Mouse (Mus musculus) liver, embryonic 16.5 days (tissue): ENCODE results near the gene Myo3b. TPM values are rescaled to one million over a fixed set of nuclear protein-coding genes. Genes with fewer than 3 reads are reported as not detected.
"Not testable (repeated sequence)": the region's sequence is repeated elsewhere in the genome, so short reads cannot be mapped to it uniquely, and the experiment has no call there.

Experiments used
- ATAC-seq: fragments of 200-750 bp; cut with Nextera tagmentation; 2 replicates; pipeline ENCODE4 v1.8.0; 2017; ENCODE audit warnings: low read depth, mild to moderate bottlenecking, moderate number of reproducible peaks, moderate library complexity
- H3K27ac ChIP-seq: fragments of 300-500 bp; sonication (generic); 2 replicates; pipeline ENCODE4 v1.5.1; 2014; ENCODE audit warnings: mild to moderate bottlenecking, low read length
- H3K27me3 ChIP-seq: fragments of 300-500 bp; sonication (generic); 2 replicates; pipeline ENCODE4 v1.6.1; 2014; ENCODE audit warnings: low read depth, low read length, mixed read lengths; ENCODE audit not compliant: control insufficient read depth, insufficient read depth
- H3K36me3 ChIP-seq: fragments of 300-500 bp; sonication (generic); 2 replicates; pipeline ENCODE4 v1.6.1; 2014; ENCODE audit warnings: mild to moderate bottlenecking; ENCODE audit not compliant: control insufficient read depth, insufficient read depth
- H3K4me1 ChIP-seq: fragments of 300-500 bp; sonication (generic); 2 replicates; pipeline ENCODE4 v1.6.1; 2014; ENCODE audit warnings: low read depth, low read length, mixed read lengths; ENCODE audit not compliant: control insufficient read depth
- H3K4me2 ChIP-seq: fragments of 300-500 bp; sonication (generic); 2 replicates; pipeline ENCODE4 v1.6.1; 2014; ENCODE audit warnings: low read depth, low read length, mixed read lengths
- H3K4me3 ChIP-seq: fragments of 300-500 bp; sonication (generic); 2 replicates; pipeline ENCODE4 v1.5.1; 2014; ENCODE audit warnings: low read depth, mild to moderate bottlenecking, low read length
- H3K9ac ChIP-seq: fragments of 300-500 bp; sonication (generic); 2 replicates; pipeline ENCODE4 v1.6.1; 2014; ENCODE audit warnings: low read depth, low read length
- H3K9me3 ChIP-seq: fragments of 300-500 bp; sonication (generic); replicated peaks from 2 replicates; pipeline ENCODE4 v1.6.1; 2016; ENCODE audit warnings: low read length; ENCODE audit not compliant: control insufficient read depth
- WGBS: fragments of 180-500 bp; shearing (Covaris S2); extraction: QIAGEN DNeasy Blood & Tissue Kit; methylation state at CpG from one replicate; pipeline ENCODE4 v1.1.7; 2014; ENCODE audit not compliant: insufficient replicate concordance; 5-methylcytosine and 5-hydroxymethylcytosine counted together
- polyA plus RNA-seq: library from polyadenylated mRNA; unstranded; fragments of >200 nt; fragmentation: Nextera tagmentation; extraction: Ambion mirVana; gene quantifications from 2 replicates; pipeline ENCODE4 v1.2.1, GENCODE M21; 2015

Myo3b gene
- polyA plus RNA-seq: not detected in 2 replicates

GRCm38 (mm10) chr2:70038752-70039151 is at the start of gene Myo3b:
Gene Myo3b (plus strand): TSS chr2:70039126.
- Histone ChIP-seq H3K36me3 (no peaks in the 10 kb centered on the region), H3K9ac (no peak within 1 kb of the TSS), H3K4me2 (no peak within 1 kb of the TSS), H3K4me1 (no peaks in the 10 kb centered on the region), H3K27ac (no peak within 1 kb of the TSS), H3K9me3 (no peaks in the 10 kb centered on the region), H3K4me3 (no peak within 1 kb of the TSS), H3K27me3 (no peaks in the 10 kb centered on the region)
- no peak for ATAC-seq
- WGBS: 45% methylated on average over 7 of the region's 7 CpGs

GRCm38 (mm10) chr2:69989224-69989623 is 49.7 kb upstream of the Myo3b start:
- H3K4me2 ChIP-seq: no peak overlapping the region
- ATAC-seq: no peak
- H3K9me3 ChIP-seq: no peaks in the 10 kb centered on the region
- H3K4me3 ChIP-seq: no peak overlapping the region
- peaks cover 8% of the 10 kb centered on the region for H3K36me3 ChIP-seq
- WGBS: 87% methylated on average over 6 of the region's 6 CpGs
- H3K4me1 ChIP-seq: no peaks in the 10 kb centered on the region
- no peak overlapping the region for H3K9ac ChIP-seq
- no peak overlapping the region for H3K27ac ChIP-seq
- no peaks in the 10 kb centered on the region for H3K27me3 ChIP-seq

DNA sequence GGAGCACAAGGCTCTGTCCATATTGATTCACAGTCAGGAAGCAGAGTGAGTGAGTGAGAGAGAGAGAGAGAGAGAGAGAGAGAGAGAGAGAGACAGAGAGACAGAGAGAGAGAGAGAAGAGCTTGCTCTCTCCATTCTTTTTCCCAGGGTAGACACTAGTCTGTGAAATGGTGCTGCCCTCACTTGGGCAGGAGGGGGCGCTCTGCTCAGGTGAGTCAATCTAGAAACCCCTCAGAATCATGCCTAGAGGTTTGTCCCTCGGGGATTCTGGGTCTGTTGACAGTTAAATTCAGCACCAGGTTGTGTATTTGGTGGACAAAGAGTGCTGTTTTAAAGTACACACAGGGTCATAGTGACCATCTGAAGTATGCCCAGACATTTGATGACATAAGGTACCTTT is 48.3 kb upstream of the Myo3b start:
- H3K4me3 ChIP-seq: no peak overlapping the region
- no peak overlapping the region for H3K9ac ChIP-seq
- H3K27me3 ChIP-seq: no peaks in the 10 kb centered on the region
- no peaks in the 10 kb centered on the region for H3K4me1 ChIP-seq
- H3K4me2 ChIP-seq: no peak overlapping the region
- no peak overlapping the region for H3K27ac ChIP-seq
- H3K36me3 ChIP-seq: peaks cover 8% of the 10 kb centered on the region
- ATAC-seq: peak; percentile 30; the same call in 1 of the 2 replicates
- 51% methylated on average over 2 of the region's 2 CpGs for WGBS
- H3K9me3 ChIP-seq: no peaks in the 10 kb centered on the region

DNA sequence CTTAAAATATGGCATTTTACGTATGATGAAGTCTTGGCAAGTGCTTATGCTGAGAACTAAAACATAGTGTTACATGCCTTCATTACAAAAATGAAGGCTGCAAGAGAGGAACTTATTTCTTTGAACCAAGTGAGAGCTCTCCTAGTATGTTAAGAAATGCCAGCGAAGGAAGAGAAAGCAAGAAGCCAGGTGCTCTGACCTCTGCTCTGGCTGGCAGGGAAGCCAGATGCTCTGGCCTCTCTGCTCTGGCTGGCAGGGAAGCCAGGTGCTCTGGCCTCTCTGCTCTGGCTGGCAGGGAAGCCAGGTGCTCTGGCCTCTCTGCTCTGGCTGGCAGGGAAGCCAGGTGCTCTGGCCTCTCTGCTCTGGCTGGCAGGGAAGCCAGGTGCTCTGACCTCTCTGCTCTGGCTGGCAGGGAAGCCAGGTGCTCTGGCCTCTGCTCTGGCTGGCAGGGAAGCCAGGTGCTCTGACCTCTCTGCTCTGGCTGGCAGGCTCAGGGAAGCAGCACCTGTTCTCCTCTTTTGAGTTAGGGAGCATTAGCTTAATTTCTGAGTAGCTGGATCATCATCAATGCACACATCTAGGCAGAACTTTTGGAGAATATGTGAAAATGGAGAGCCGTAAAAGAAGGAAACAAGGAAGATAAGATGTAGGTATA is 44.7 kb upstream of the Myo3b start:
- 80% methylated on average over 3 of the region's 3 CpGs for WGBS
- ATAC-seq, H3K36me3 ChIP-seq: not testable (repeated sequence)

GRCm38 (mm10) chr2:69994779-69995178 is 44.1 kb upstream of the Myo3b start:
- WGBS: 50% methylated on average over 2 of the region's 2 CpGs
- no peak overlapping the region for H3K4me3 ChIP-seq
- peak overlapping the region; percentile 35; the same call in 1 of the 2 replicates for H3K27ac ChIP-seq
- H3K27me3 ChIP-seq: no peaks in the 10 kb centered on the region
- peaks cover 2% of the 10 kb centered on the region; the same call in 1 of the 2 replicates for H3K36me3 ChIP-seq
- H3K4me1 ChIP-seq: peaks cover 13% of the 10 kb centered on the region
- H3K9me3 ChIP-seq: no peaks in the 10 kb centered on the region
- no peak overlapping the region for H3K9ac ChIP-seq
- no peak overlapping the region for H3K4me2 ChIP-seq
- ATAC-seq: no peak

More for the DNA sequence above, 44.7 kb upstream of the Myo3b start:
- H3K4me1 ChIP-seq: peaks cover 13% of the 10 kb centered on the region
- not testable (repeated sequence) for H3K9ac ChIP-seq, H3K4me2 ChIP-seq, H3K27me3 ChIP-seq, H3K4me3 ChIP-seq, H3K9me3 ChIP-seq
- peak overlapping the region; percentile 35; the same call in 1 of the 2 replicates for H3K27ac ChIP-seq

DNA sequence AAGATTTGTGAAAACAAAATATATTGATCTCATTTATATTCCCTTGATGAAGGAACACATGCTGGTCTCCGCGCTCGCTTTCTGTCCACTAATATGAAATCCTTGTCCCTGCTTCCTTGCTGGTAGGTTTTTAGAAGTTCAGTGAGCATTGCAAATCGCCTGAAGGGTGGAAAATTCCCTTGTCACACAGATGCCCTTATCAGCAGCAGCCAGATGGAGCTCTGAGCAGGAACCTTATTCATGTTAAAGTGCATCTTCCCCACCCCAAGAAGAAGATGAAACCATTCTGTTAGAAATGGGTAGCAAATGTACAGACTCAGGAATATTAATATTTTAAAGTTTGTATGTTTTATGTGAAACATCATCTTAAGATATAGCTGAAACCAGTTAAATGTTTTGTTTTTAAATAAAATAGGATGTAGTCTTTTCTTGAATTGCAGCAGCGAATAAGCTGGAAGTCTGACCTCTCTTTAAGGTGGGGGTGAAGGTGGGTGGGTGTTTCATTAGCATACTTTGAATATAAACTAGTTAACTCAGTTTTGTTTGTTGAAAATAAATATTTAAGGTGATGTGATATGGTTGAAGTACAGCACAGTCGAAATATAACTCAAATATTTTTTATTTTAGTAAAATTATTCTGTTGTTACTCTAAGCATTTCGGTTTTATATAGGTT is 39.7 kb upstream of the Myo3b start:
- peaks cover 14% of the 10 kb centered on the region for H3K4me1 ChIP-seq
- H3K4me2 ChIP-seq: peak overlapping the region; percentile 54; the same call in 1 of the 2 replicates

DNA sequence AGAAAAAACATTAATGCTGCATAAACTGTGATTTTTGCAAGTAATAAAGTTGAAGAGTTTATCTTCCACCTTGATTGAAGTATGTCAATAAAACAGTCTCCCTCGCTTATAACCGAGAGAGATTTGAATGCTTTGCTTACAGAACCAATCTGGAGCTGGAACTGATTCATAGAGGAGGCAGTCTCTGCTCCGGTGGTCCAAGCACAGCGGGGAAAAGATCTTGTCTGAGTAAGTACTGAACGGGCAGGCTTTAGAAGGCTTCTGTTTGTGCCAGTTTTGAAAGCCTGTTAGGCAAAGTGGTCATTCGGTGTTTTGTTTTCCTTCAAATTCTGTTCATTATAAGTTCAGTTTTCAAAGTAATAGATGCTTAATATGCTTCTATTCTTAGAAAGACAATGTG is 38.6 kb upstream of the Myo3b start:
- Histone ChIP-seq H3K9me3 (no peaks in the 10 kb centered on the region), H3K27ac (peak overlapping the region; percentile 48; the same call in 1 of the 2 replicates), H3K27me3 (no peaks in the 10 kb centered on the region), H3K4me3 (no peak overlapping the region), H3K4me2 (no peak overlapping the region; the same call in 1 of the 2 replicates), H3K4me1 (peaks cover 14% of the 10 kb centered on the region), H3K36me3 (peaks cover 9% of the 10 kb centered on the region), H3K9ac (no peak overlapping the region)
- 87% methylated on average over 6 of the region's 6 CpGs for WGBS
- ATAC-seq: no peak

More for the DNA sequence above, 39.7 kb upstream of the Myo3b start:
- H3K4me3 ChIP-seq: no peak overlapping the region
- H3K27me3 ChIP-seq: no peaks in the 10 kb centered on the region
- H3K9ac ChIP-seq: no peak overlapping the region
- H3K9me3 ChIP-seq: no peaks in the 10 kb centered on the region
- peak overlapping the region; percentile 76 for H3K27ac ChIP-seq
- peak; percentile 98 for ATAC-seq
- H3K36me3 ChIP-seq: peaks cover 6% of the 10 kb centered on the region
- 60% methylated on average over 7 of the region's 7 CpGs for WGBS

- Histone ChIP-seq H3K4me3 (no peak overlapping the region), H3K9ac (no peak overlapping the region), H3K9me3 (no peaks in the 10 kb centered on the region), H3K4me1 (no peaks in the 10 kb centered on the region), H3K27me3 (no peaks in the 10 kb centered on the region), H3K36me3 (peaks cover 9% of the 10 kb centered on the region), H3K27ac (no peak overlapping the region), H3K4me2 (no peak overlapping the region)
- 0 out of 2 replicates have a peak, but pooled peaks have one; percentile 7 for ATAC-seq
- 90% methylated on average over 2 of the region's 2 CpGs for WGBS
These were observed 32.4 kb upstream of the Myo3b start for GRCm38 (mm10) chr2:70006492-70006891.

GRCm38 (mm10) chr2:70012941-70013340 is 26.0 kb upstream of the Myo3b start:
- Histone ChIP-seq H3K27ac (no peak overlapping the region), H3K4me1 (no peaks in the 10 kb centered on the region), H3K9me3 (no peaks in the 10 kb centered on the region), H3K27me3 (no peaks in the 10 kb centered on the region), H3K4me2 (no peak overlapping the region), H3K36me3 (peaks cover 4% of the 10 kb centered on the region; the same call in 1 of the 2 replicates), H3K9ac (no peak overlapping the region), H3K4me3 (no peak overlapping the region)
- 86% methylated on average over 8 of the region's 8 CpGs for WGBS
- no peak for ATAC-seq
